Mouse (Mus musculus) liver, adult 2 months (tissue): ENCODE data around the gene Spaca4. TPM values are rescaled to one million over a fixed set of nuclear protein-coding genes. Genes with fewer than 3 reads are reported as not detected.

Experiments used
- DNase-seq: peaks from one replicate; pipeline ENCODE4 v3.0.0-alpha.2; 2011; ENCODE audit warnings: low read depth, low spot score; ENCODE audit errors: extremely low read depth
- H3K27ac ChIP-seq: fragments of 200-500 bp; replicated peaks from 2 replicates; pipeline ENCODE4 v1.5.1; 2012; ENCODE audit warnings: low read depth, mild to moderate bottlenecking, control low read depth, inconsistent platforms, low read length; ENCODE audit not compliant: insufficient read depth
- H3K27me3 ChIP-seq: fragments of 200-500 bp; 2 replicates; pipeline ENCODE4 v1.6.1; 2012; ENCODE audit warnings: mild to moderate bottlenecking, moderate library complexity, low read length, inconsistent platforms; ENCODE audit not compliant: control insufficient read depth, insufficient read depth
- H3K36me3 ChIP-seq: fragments of 200-500 bp; 2 replicates; pipeline ENCODE4 v1.6.1; 2012; ENCODE audit warnings: low read length, inconsistent platforms; ENCODE audit not compliant: control insufficient read depth, insufficient read depth
- H3K4me1 ChIP-seq: fragments of 200-500 bp; 2 replicates; pipeline ENCODE4 v1.6.1; 2011; ENCODE audit warnings: low read length; ENCODE audit not compliant: control insufficient read depth, insufficient read depth
- H3K4me3 ChIP-seq: fragments of 200-500 bp; 2 replicates; pipeline ENCODE4 v1.5.1; 2011; ENCODE audit warnings: low read depth, mild to moderate bottlenecking, control low read depth, low read length, moderate library complexity; ENCODE audit not compliant: insufficient read depth
- H3K79me2 ChIP-seq: fragments of 200-500 bp; 2 replicates; pipeline ENCODE4 v1.6.1; 2012; ENCODE audit warnings: inconsistent platforms, mild to moderate bottlenecking, low read length, moderate library complexity; ENCODE audit not compliant: control insufficient read depth, insufficient read depth
- H3K9ac ChIP-seq: fragments of 200-500 bp; 2 replicates; pipeline ENCODE4 v1.6.1; 2012; ENCODE audit warnings: low read depth, mild to moderate bottlenecking, control low read depth, inconsistent platforms, low read length
- CTCF ChIP-seq: fragments of 200-500 bp; IDR thresholded peaks from 2 replicates; pipeline ENCODE4 v1.5.1; 2011; ENCODE audit warnings: low read depth, low read length, control low read depth
- POLR2A ChIP-seq: fragments of 200-500 bp; IDR thresholded peaks from 2 replicates; pipeline ENCODE4 v1.6.1; 2011; ENCODE audit warnings: low read length, control low read depth; ENCODE audit not compliant: insufficient read depth; ENCODE audit errors: extremely low read depth
- WGBS: fragments of 180-500 bp; shearing (Covaris S2); methylation state at CpG from one replicate; pipeline ENCODE4 v1.1.7; 2018; 5-methylcytosine and 5-hydroxymethylcytosine counted together
- polyA plus RNA-seq: library from polyadenylated mRNA; depleted of rRNA; stranded (reverse); fragments of >200 nt; gene quantifications from 2 replicates; pipeline ENCODE4 v1.2.3, GENCODE M21; 2012
- total RNA-seq: library from RNA; depleted of rRNA; stranded (reverse); fragments of >200 nt; gene quantifications from 2 replicates; pipeline ENCODE4 v1.2.3, GENCODE M21; 2014

Gene Spaca4
- total and polyA plus RNA-seq, 2 experiments, result not detected

DNA sequence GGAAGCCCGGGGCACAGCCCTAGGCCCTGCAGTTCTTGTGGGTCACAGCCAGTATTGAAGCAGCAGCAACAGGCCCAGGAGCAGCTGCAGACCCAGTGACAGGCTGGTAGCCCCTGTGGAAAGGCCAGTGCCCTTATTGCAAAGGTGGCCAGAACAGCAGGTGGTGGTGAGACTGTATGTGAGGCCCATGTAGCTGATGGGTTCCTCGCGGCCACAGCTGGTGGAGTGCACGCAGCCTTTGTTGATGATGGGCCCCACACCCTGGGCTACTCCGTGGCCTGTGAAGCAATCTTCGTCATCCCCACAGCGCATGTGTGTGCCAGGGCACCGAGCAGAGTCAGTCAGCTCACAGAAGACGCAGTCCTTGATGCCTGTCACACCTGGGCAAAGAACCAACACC lies 462 bp downstream of the Spaca4 start:
- H3K27me3 ChIP-seq, result no peaks in the 10 kb centered on the region
- H3K27ac ChIP-seq, result no peak overlapping the region
- H3K79me2 ChIP-seq, result no peaks in the 10 kb centered on the region
- WGBS, result 92% methylated on average over 9 of the region's 9 CpGs
- no peak overlapping the region for H3K4me3 ChIP-seq
- no peak for TF ChIP-seq POLR2A
- TF ChIP-seq CTCF, result no peak
- no peak for DNase-seq
- H3K9ac ChIP-seq, result no peak overlapping the region
- H3K36me3 ChIP-seq, result no peaks in the 10 kb centered on the region; the same call in 1 of the 2 replicates
- 0 out of 2 replicates have a peak, but pooled peaks cover 3% of the 10 kb centered on the region for H3K4me1 ChIP-seq

- H3K27me3 ChIP-seq, result no peaks in the 10 kb centered on the region
- H3K4me1 ChIP-seq, result peaks cover 8% of the 10 kb centered on the region
- H3K9ac ChIP-seq, result no peak overlapping the region
- H3K27ac ChIP-seq, result no peak overlapping the region
- no peak overlapping the region for H3K4me3 ChIP-seq
- peaks cover 7% of the 10 kb centered on the region for H3K36me3 ChIP-seq
- WGBS, result 94% methylated on average over 14 of the region's 14 CpGs
- TF ChIP-seq POLR2A (no peak), CTCF (no peak)
- H3K79me2 ChIP-seq, result no peaks in the 10 kb centered on the region
- DNase-seq, result no peak
Measured at GRCm38 (mm10) chr7:45723781-45724180, 1.8 kb downstream of the Spaca4 start.

DNA sequence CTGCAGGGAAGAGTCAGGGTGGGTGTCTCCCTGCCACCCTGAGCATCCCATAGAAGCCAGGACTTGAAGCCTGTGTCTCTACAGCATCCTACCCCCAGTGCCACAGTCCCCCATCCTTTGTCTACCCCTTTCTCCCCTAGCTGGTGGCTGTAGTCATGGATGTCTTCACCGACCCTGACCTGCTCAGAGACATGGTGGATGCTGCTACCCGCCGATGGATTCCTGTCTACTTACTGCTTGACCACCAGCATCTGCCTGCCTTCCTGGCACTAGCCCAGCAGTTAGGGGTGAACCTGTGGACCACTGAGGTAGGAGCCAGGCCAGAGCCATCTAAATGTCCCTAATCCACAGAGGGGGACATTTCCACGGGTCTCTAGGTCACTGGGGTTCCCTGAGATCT lies 2.3 kb downstream of the Spaca4 start:
- Histone ChIP-seq H3K79me2 (peaks cover 2% of the 10 kb centered on the region; the same call in 1 of the 2 replicates), H3K36me3 (peaks cover 7% of the 10 kb centered on the region), H3K27ac (no peak overlapping the region), H3K4me1 (peaks cover 9% of the 10 kb centered on the region), H3K4me3 (no peak overlapping the region), H3K27me3 (no peaks in the 10 kb centered on the region), H3K9ac (no peak overlapping the region)
- WGBS, result 93% methylated on average over 4 of the region's 4 CpGs
- TF ChIP-seq POLR2A (no peak), CTCF (no peak)
- no peak for DNase-seq

GRCm38 (mm10) chr7:45722348-45722713 lies 3.3 kb downstream of the Spaca4 start:
- no peak overlapping the region for H3K9ac ChIP-seq
- DNase-seq, result no peak
- peaks cover 7% of the 10 kb centered on the region for H3K36me3 ChIP-seq
- no peak overlapping the region for H3K4me3 ChIP-seq
- TF ChIP-seq POLR2A, result no peak
- TF ChIP-seq CTCF, result no peak
- peaks cover 5% of the 10 kb centered on the region; the same call in 1 of the 2 replicates for H3K79me2 ChIP-seq
- peaks cover 9% of the 10 kb centered on the region for H3K4me1 ChIP-seq
- no peaks in the 10 kb centered on the region for H3K27me3 ChIP-seq
- no peak overlapping the region for H3K27ac ChIP-seq
- 91% methylated on average over 13 of the region's 13 CpGs for WGBS

- Histone ChIP-seq H3K4me1 (peaks cover 9% of the 10 kb centered on the region), H3K27me3 (no peaks in the 10 kb centered on the region), H3K9ac (no peak overlapping the region), H3K79me2 (peaks cover 5% of the 10 kb centered on the region; the same call in 1 of the 2 replicates), H3K27ac (no peak overlapping the region), H3K4me3 (no peak overlapping the region), H3K36me3 (peaks cover 7% of the 10 kb centered on the region)
- 77% methylated on average over 13 of the region's 13 CpGs for WGBS
- DNase-seq, result peak; percentile 53
- no peak for TF ChIP-seq POLR2A
- TF ChIP-seq CTCF, result no peak
Measured at GRCm38 (mm10) chr7:45721642-45722347, 3.8 kb downstream of the Spaca4 start.

GRCm38 (mm10) chr7:45721234-45721571 lies 4.4 kb downstream of the Spaca4 start:
- Histone ChIP-seq H3K79me2 (peaks cover 5% of the 10 kb centered on the region; the same call in 1 of the 2 replicates), H3K4me3 (no peak overlapping the region), H3K27ac (no peak overlapping the region), H3K4me1 (peaks cover 12% of the 10 kb centered on the region), H3K9ac (no peak overlapping the region), H3K36me3 (peaks cover 7% of the 10 kb centered on the region), H3K27me3 (no peaks in the 10 kb centered on the region)
- WGBS, result 56% methylated on average over 7 of the region's 7 CpGs
- DNase-seq, result peak; percentile 39
- TF ChIP-seq CTCF (no peak), POLR2A (no peak)
